ENCODE assay signal across 26 mouse cellular contexts in the genomic region with DNA sequence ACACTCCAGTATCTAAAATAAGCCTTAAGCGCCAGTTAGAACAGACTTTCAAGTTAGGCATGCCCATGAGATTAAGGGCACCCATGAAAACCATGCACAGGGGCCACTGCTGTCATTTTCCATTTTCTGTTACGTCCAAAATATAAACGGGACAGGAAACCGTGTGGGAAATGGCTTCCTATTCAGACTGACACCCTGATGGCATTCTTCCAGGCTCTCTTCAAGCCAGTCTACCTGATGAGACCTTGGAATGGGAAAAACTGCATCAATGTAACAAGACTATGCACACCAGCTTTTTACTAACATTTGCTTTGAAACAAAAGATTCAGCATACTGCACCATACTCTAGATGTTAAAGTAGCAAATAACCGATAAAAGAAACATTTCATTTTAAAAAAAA.
DNase-seq lines count a peak whose midpoint lies in the region; ATAC-seq and TF ChIP-seq lines count a peak whose summit lies in the region.
"Had no signal": no experiment of that assay in that cellular context is flagged by ENCODE, and none has a peak within 500 bp of the region (broad histone marks: within the 10 kb centered on the region; RNA-seq: fewer than 3 reads in every experiment).

No protein-coding gene starts in this region.

- TF ChIP-seq EP300 in lung, postnatal 0 days (IDR thresholded peaks at IDR 0.05), result no peak

- H3K36me3 ChIP-seq in lung, embryonic 14.5 days (ENCODE audit: insufficient read depth), result peaks cover 49% of the 10 kb centered on the region
- H3K36me3 ChIP-seq in lung, postnatal 0 days (ENCODE audit: insufficient read depth, low read length), result no peaks in the 10 kb centered on the region

- H3K9ac ChIP-seq in lung, embryonic 14.5 days, result no peak overlapping the region
- H3K9ac ChIP-seq in lung, postnatal 0 days (replicated peaks; ENCODE audit: low read depth), result no peak overlapping the region
- H3K9ac ChIP-seq: embryonic facial prominence, embryonic 13.5 days; embryonic facial prominence, embryonic 15.5 days; forebrain, embryonic 12.5 days had no signal

- H3K4me2 ChIP-seq in lung, embryonic 14.5 days, result no peak overlapping the region
- no peak overlapping the region for H3K4me2 ChIP-seq in lung, postnatal 0 days (replicated peaks; ENCODE audit: low read depth, low read length)
- H3K4me2 ChIP-seq: embryonic facial prominence, embryonic 13.5 days; embryonic facial prominence, embryonic 15.5 days; forebrain, embryonic 12.5 days had no signal

- H3K4me1 ChIP-seq in lung, embryonic 14.5 days (ENCODE audit: insufficient read depth), result no peaks in the 10 kb centered on the region
- H3K4me1 ChIP-seq in lung, postnatal 0 days (ENCODE audit: insufficient read depth, low read depth, low read length), result no peaks in the 10 kb centered on the region
- H3K4me1 ChIP-seq: embryonic facial prominence, embryonic 13.5 days; embryonic facial prominence, embryonic 15.5 days; forebrain, embryonic 10.5 days; forebrain, embryonic 12.5 days had no signal

- ATAC-seq in lung, embryonic 14.5 days (ENCODE audit: insufficient read depth), result no peak
- no peak for ATAC-seq in lung, postnatal 0 days
- ATAC-seq: activated CD4-positive, CD25-positive, alpha-beta regulatory T cell, adult 4 months; CD4-positive, CD25-positive, alpha-beta regulatory T cell, adult 4 months; forebrain, embryonic 14.5 days; forebrain, embryonic 16.5 days; Patski had no signal

- H3K27ac ChIP-seq in lung, embryonic 14.5 days (ENCODE audit: low read depth), result no peak overlapping the region
- no peak overlapping the region for H3K27ac ChIP-seq in lung, postnatal 0 days (ENCODE audit: low read length)
- H3K27ac ChIP-seq: embryonic facial prominence, embryonic 13.5 days; embryonic facial prominence, embryonic 15.5 days; forebrain, embryonic 10.5 days; forebrain, embryonic 12.5 days had no signal

- no peaks in the 10 kb centered on the region for H3K27me3 ChIP-seq in lung, embryonic 14.5 days (ENCODE audit: insufficient read depth, low read length)
- no peaks in the 10 kb centered on the region for H3K27me3 ChIP-seq in lung, postnatal 0 days (replicated peaks; ENCODE audit: insufficient read depth, low read length)
- H3K27me3 ChIP-seq: CH12.LX; embryonic facial prominence, embryonic 13.5 days; embryonic facial prominence, embryonic 15.5 days; forebrain, embryonic 12.5 days; Patski had no signal

- no peak for TF ChIP-seq CTCF in lung, embryonic 14.5 days (IDR thresholded peaks at IDR 0.05; ENCODE audit: low read depth)
- no peak for TF ChIP-seq CTCF in lung, postnatal 0 days (IDR thresholded peaks at IDR 0.05)

- WGBS in lung, embryonic 14.5 days, result 76% methylated on average over 5 of the region's 5 CpGs
- WGBS in lung, postnatal 0 days, result 71% methylated on average over 5 of the region's 5 CpGs

- DNase-seq in cerebellum, postnatal 10 days, result peak; percentile 20 to 60
- DNase-seq in cerebellum, adult 11-12 months, result no peak
- DNase-seq in lung, embryonic 14.5 days, result peak; percentile 21
- DNase-seq in lung, postnatal 0 days (ENCODE audit: low spot score), result no peak
- peak; percentile 53 for DNase-seq in brain, adult 2 months (ENCODE audit: low read depth, low spot score)
- DNase-seq: adrenal gland, adult 8-10 months; adrenal gland, postnatal 14 days; adrenal gland, postnatal 36 days; B cell, adult 2 months; cerebellum, adult 11 months; cerebellum, adult 9-10 months; cerebellum, postnatal 14 days; cerebellum, postnatal 36 days; embryo, embryonic 11 days had no signal

- no peaks in the 10 kb centered on the region for H3K9me3 ChIP-seq in lung, embryonic 14.5 days (ENCODE audit: low read depth, low read length)
- no peaks in the 10 kb centered on the region for H3K9me3 ChIP-seq in lung, postnatal 0 days (ENCODE audit: low read length)
- H3K9me3 ChIP-seq: embryonic facial prominence, embryonic 13.5 days; embryonic facial prominence, embryonic 15.5 days; forebrain, embryonic 10.5 days; forebrain, embryonic 12.5 days; G1E had no signal

- no peak overlapping the region for H3K4me3 ChIP-seq in lung, embryonic 14.5 days (ENCODE audit: low read depth, low read length)
- no peak overlapping the region for H3K4me3 ChIP-seq in lung, postnatal 0 days (ENCODE audit: low read depth, low read length)
- H3K4me3 ChIP-seq: embryonic facial prominence, embryonic 13.5 days; embryonic facial prominence, embryonic 15.5 days; erythroblast, embryonic 14.5 days; forebrain, embryonic 10.5 days; forebrain, embryonic 12.5 days had no signal

Comparison
In these comparisons a context has a peak if more than half of its experiments do, and no peak if none do; other contexts are left out.
1. DNase-seq: peak in cerebellum, postnatal 10 days (2 of 2), lung, embryonic 14.5 days (single experiment) and brain, adult 2 months (single experiment); none in cerebellum, adult 11-12 months (single experiment) and lung, postnatal 0 days (single experiment).